Mouse (Mus musculus): ENCODE data around the gene Ndufa6. TPM values are rescaled to one million over a fixed set of nuclear protein-coding genes. Genes with fewer than 3 reads are reported as not detected.
"Not testable (repeated sequence)": the region's sequence is repeated elsewhere in the genome, so short reads cannot be mapped to it uniquely, and the experiment has no call there.

Gene Ndufa6
- 100 to 1,000 TPM; 481 to 494 TPM for total RNA-seq (2021)
- long read RNA-seq, experiment 1, transcript Ndufa6-205 (2 exons, 382 nt), result minor isoform, 5 of 481 reads
- long read RNA-seq, experiment 1, transcript Ndufa6-201 (3 exons, 590 nt), result major isoform, 455 of 481 reads
- long read RNA-seq, experiment 1, transcript Ndufa6-206 (2 exons, 440 nt), result minor isoform, 10 of 481 reads
- long read RNA-seq, experiment 1, partial matches to known transcripts, result 6 of 481 reads
- long read RNA-seq, experiment 1, other reads (novel, unspliced or antisense), result 5 of 481 reads
- long read RNA-seq, experiment 2, transcript Ndufa6-206 (2 exons, 440 nt), result minor isoform, 8 of 406 reads
- long read RNA-seq, experiment 2, transcript Ndufa6-201 (3 exons, 590 nt), result major isoform, 387 of 406 reads
- long read RNA-seq, experiment 2, partial matches to known transcripts, result 0 of 406 reads
- long read RNA-seq, experiment 2, other reads (novel, unspliced or antisense), result 8 of 406 reads

DNA sequence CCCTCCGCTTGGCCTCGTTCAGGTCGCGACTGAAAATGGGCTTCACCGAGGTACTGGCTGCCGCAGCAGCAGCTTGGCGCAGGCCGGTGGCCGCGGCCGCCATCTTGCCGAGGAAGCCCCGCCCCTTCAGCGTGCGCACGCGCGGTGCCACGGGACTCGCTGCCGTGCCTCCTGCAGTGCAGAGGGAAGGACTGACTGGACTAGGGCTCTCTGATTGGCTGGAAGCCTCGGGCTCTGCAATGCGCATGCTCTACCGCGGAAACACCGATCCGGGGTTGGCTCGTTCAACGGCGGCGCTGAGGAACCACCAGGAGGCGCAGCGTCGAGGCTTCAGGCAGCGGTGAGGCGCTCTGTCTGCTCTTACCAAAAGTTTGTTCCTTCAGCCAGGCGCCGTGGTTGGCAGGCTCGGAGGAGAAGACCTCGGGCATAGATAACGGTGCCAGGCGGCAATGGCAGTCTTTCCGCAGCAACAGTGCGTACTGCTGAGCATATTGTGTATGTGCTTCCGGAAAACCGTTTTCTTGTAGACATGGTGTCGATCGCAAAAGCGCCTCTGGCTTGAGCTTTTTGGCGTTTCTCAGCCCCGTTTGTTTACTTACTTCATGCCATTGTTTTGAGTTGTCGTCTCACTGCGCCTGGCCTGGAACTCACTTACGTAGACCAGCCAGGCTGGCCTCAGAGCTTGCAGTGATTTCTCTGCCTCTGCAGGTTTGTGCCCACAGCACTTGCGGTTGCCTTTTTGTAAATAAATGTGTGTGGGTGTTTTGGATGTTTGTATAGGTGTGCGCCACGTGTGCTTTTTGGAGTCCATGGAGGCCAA lies at the start of gene Ndufa6:
Ndufa6 (minus strand) TSS at position 197 of the 820 bp plus-strand sequence.
- DNase-seq (ENCODE audit: low spot score), result peak; percentile 98

DNA sequence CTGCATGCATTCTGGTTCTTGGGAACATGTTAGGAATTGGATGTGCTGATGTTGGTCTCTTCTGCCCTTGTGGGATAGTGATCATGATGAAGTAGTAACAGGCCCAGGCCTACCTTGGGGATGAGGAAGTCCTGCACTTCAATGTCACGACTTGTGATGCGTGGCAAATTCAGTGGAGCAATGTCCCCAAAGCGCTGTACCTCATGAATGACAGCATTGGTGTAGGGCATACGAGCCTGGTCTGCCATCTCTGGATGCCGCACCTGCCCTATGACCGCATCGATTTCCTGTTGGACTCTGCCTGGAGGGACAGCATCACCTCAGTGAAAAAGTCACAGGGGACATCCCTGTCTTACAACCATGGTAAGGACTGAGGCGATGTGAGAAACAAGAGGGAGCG lies 49.5 kb upstream of the Ndufa6 start:
- no peak for DNase-seq (ENCODE audit: low spot score)

DNA sequence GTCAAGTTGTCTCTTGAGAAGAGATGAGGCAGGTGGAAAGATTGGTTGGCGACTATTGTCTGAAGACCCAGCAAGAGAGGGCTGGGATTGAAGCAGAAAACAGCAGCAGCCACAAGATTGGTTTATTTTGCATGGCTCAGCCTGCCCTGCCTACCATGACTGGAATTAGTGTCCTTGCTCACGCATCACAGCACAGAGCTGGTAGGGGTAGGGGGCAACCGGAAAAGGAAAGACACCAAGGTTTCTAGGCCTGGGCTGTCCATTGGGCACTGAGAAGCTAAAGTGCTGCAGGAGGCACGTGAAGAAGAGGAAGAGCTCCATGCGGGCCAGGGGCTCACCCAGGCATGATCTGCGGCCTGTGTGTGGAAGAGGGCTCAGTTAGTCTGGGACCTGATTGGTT lies 48.6 kb upstream of the Ndufa6 start:
- no peak for DNase-seq (ENCODE audit: low spot score)

DNA sequence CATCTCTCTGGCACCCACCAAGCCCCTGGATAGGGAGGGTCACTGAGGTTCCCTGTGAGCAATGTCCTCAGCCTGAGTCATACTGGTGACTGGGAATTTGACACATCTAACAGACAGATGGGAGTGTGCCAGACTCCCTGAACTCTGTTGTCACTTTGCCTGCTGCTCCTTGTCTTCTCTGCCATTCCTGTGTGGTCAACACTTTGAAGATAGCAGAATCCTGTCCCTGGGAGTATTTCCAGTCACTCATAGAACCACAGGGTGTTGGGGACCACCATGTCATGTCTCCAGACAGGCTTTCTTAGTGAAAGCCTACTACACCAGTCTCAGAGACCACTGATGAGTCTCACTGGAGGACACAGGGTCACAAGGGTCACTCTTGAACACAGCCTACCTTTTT lies 48.0 kb upstream of the Ndufa6 start:
- no peak for DNase-seq (ENCODE audit: low spot score)

DNA sequence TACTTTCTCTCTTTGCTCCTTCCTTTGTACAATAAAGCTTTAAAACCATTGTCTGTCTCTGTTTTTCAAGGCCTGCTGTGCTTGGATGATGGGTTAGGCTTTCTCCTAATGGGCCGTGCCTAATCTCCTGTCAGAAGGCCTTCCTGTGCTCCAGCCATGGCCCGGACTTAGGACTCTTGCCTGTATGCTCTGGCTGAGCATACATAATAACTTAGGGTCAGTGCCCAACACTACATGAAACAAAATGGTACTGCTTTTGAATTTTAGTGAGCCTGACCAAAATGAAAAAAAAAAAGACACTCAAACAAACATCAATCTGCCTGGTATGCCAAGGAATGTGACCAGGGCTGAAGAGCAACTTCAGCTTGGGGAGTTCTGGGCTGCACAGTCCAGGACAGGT lies 47.4 kb upstream of the Ndufa6 start:
- DNase-seq (ENCODE audit: low spot score), result no peak

DNA sequence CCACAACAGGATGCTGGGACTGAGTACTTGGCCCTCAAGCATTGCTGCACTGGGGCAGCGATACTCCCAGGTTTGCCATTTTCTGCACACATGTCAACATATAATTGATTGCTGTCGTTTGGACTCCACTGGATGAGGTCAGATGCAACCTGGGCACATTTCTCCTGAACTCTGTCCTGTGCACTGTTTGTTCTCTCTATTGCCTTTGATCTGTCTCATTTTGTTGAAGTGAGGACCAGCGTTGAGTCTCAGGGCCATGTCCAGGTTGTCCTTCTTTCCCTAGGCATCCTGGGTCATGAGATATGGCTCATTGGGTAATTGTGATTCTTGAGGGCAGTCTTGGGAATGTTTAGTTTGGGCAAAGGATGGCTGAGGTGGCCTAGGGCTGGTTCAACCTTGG lies 41.8 kb upstream of the Ndufa6 start:
- DNase-seq (ENCODE audit: low spot score), result not testable (repeated sequence)

DNA sequence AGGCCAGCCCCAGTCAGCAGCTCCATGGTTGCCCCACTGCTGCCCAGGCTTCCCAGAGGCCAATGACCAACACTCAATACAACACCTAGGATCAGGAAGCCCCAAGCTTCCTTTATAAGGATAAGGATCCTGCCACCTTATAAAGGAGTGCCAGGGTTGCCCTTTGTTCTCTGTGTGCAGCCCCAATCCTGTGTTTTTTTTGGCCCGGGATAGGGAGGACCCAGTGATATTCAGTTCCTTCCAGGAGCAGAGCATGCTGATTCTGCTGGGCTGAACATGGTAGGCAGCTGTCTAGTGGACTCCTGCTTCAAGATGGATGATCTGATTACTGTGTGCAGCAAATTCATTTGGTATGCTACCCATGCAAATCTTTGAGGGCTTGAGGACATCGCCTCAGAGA lies 39.8 kb upstream of the Ndufa6 start, which contains the start of gene Cyp2d11:
Cyp2d11 (minus strand) TSS at position 101 of the 400 bp plus-strand sequence.
- not testable (repeated sequence) for DNase-seq (ENCODE audit: low spot score)

DNA sequence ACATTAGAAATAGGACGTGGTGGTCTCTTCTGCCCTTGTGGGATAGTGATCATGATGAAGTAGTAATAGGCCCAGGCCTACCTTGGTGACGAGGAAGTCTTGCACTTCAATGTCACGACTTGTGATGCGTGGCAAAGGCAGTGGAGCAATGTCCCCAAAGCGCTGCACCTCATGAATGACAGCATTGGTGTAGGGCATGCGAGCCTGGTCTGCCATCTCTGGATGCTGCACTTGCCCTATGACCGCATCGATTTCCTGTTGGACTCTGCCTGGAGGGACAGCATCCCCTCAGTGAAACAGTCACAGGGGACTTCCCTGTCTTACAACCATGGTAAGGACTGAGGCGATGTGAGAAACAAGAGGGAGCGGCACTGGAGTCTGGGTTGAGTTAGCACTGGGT lies 35.8 kb upstream of the Ndufa6 start:
- DNase-seq (ENCODE audit: low spot score), result not testable (repeated sequence)

DNA sequence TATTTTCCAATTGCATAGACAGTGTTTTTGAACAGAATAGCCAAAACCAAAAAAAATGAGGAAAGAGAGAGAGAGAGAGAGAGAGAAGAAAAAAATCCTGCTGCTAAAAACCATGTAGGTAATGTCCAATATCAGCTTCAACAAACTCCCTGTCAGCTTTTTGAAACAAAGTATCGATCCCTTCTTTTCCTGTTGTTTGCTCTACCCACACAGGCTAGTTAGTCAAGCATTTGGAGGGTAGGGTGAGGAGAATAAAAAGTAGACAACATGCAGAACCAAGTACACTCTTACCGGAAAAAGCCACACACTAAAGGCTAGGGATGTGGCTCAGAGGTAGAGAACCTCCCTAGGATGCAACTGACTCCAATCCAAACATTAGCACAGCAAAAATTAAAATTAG lies 31.6 kb upstream of the Ndufa6 start:
- no peak for DNase-seq (ENCODE audit: low spot score)

DNA sequence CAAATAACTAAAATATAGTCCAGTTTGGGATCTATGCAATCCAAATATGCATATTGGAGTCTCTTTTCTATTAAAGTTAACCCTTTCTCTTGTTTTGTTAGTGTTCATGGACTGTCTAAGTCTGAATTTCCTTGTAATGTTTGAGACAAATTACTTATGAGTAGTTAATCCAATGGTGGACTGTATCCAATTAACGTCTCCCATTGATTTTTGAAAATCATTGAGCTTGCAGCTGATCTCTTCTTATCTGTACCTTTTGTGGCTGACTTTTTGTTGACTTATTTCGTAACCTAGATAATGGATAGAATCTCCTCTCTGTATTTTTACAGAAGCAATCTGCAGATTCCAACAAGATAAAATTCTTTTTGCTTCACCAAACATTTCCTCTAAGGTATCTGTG lies 28.3 kb upstream of the Ndufa6 start:
- DNase-seq (ENCODE audit: low spot score), result no peak

DNA sequence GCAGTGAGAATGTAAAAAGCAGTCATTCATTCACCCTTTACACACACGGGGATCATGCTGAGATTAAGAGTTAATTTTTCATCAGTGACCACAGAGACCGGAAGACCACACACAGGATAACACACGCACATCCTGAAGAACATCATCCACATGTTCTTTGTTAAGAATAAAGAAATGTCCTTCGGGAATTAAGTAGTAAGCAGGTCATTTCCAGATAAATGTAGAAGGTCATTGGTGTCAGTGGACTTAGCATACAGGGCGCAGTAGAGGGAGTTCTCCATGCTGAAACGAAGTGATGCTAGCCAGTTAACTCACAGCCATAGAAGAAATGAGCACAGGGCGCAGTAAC lies 26.6 kb upstream of the Ndufa6 start:
- DNase-seq (ENCODE audit: low spot score), result no peak

DNA sequence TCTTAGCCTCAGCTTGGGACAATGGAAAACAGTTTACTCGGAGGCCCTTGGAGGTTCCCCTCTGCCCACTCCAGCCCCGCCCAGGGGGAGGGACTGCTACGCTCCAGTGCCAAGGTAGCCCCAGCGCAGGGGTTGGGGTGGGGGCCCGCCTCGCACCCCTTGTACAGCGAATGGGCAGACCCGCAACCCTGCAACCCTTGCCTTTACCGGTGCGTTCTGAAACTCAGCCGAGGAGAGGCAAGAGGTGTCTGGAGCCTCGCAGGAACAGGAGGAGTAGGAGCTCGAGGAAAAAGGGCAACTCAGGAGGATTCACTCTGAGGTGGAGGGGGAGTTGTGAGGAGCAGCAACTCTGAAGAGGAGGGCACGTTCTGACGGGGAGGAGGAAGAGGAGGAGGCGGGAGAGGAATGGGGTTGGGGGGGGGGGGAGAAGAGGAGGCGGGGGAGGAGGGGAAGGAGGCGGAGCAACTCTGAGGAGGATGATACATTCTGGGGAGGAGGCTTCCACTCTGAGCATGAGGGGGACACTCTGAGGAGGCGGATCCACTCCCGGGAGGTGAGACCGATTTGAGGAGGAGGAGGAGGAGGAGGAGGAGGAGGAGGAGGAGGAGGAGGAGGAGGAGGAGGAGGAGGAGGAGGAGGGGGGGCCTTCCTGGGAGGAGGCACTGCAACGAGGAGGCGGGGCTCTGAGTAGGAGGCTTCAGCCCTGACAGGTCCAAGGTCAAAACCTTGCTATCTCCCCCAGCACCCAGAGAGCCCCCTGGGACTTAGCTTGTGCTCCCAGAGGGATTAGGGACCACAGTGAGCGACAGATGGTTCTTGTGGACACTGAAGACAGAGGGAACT lies 26.0 kb upstream of the Ndufa6 start, which contains the start of gene Cyp2d22:
Cyp2d22 (minus strand) TSS at position 390 of the 843 bp plus-strand sequence.
- DNase-seq (ENCODE audit: low spot score), result peak; percentile 60

DNA sequence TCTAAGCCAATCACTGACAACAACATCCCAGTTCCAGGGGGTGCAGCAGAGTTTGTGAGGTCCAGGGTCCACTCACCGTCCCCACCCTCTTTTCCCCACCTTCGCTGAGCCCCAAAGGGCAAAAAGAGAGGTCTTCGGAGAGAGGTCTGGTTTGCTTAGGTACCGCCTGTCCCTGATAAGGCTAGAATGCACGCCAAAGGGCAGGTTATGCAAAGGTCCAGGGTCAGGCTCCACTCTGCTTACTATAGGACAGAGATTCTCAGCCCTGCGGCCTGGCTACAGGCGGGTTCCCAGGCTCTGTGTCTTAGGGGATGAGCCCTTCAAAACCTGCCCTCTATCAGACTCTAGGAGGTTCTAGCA lies 25.4 kb upstream of the Ndufa6 start:
- DNase-seq (ENCODE audit: low spot score), result no peak

DNA sequence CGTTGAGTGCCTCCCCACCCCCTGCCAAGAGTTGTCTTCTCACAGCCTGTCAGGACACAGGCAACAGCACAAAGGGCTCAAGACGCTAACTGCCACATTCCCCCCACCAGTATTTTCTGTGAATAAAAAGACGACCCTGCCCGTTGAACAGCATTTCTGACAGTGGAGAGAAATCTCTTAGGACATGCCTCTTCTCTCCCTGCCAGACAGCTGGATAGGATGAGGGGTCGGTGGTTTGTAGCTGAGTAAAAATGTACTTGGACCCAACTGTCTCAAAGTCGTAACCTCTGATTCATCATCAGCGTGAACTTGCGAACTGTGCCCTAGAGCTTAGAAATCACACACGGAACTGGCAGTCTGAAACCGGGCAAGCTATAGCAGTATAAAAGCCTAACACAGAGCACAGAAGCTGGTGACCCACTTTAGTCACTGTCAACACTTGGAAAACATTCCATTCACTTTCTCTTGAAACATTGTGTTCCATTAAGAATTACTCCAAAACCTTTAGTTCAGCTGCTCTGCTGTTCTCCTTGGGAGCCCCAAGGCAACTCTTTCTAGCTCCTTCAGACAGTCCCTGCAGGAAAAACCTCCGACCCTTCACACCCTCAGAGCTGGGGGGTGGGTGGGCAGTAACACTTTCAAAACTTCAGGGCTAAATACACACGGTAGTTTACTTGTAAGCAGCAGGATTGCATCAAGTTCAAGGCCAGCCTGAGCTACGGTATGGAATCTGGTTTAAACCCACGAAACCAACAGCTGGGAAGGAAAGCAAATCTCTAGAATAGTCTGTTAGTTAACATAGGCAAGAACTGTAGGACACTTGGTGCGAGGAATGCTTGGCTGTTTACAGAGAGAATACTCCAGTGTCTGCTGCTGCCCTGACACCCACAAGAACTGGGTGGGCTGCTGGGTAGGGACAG lies 24.4 kb upstream of the Ndufa6 start:
- no peak for DNase-seq (ENCODE audit: low spot score)

DNA sequence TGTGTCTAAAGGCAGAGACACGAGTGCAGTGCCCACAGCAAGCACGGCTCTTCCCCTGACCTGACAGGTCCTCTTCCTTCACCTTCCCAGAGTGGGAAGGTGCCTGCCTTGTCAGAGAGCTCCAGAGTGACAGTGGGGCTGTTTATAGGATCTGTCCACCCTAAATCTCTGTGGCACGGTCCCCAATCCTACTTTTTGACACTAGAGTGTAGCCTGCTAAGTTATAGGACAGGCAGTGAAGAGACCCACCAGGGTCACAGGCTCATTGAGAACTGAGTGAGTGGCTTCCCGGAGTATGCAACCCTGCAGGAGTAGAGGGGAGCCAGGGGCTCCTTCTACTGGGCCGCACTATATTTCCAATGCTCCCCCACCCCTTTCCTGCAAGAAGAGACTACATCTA lies 23.6 kb upstream of the Ndufa6 start:
- DNase-seq (ENCODE audit: low spot score), result no peak

DNA sequence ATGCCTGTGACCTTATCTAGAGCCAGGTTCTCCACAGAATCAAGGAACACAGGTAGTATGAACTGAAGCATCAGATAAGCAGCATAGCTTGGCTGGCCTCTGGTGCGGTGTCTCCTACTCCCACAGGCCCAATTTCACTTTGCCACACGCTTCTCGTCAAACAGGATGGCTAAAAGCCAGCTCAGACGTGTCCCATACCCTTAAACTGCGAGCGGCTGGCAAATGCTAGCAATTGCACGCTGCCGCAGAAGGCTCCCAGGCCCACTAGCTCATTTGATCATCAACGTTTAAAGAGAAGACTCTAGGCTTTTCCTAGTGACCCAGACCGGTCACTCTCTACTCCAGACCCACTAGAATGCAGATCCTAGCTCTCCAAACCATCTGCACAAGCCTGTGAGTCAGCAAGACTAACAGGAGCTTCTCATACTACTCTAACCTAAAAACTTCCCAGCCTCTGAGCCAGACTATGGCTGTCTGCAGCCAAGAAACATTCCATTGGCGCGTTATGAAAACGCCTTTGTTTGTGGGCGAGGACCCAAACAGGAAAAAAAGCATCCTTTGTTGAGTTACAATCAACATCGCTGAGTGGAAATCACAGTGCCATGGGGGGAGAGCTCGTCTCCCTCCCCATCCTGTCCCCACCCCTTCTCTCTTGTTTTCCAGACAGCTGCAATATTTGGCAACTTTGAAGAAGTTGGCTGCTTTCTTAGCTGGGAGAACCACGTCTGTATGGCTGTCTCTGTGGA lies 22.4 kb upstream of the Ndufa6 start:
- DNase-seq (ENCODE audit: low spot score), result peak; percentile 82

DNA sequence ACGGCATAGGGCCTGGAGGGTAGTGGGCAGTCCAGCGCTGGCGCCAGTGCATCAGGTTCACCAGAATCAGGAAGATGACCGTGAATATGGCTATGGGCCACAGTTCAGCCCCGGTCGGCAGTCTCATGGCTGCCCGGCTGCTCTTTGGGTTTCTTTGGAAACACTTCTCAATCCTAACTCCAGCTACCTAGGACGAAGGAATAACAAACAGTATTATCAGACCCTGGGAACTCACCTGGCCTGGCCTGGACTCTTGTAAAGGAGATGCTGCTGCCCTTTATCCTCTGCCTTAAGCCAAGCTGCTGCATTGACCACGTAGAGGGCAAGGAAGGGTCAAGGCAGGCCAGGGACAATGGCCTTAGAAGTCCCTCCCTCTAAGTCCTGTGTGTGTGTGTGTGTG lies 21.7 kb upstream of the Ndufa6 start:
- DNase-seq (ENCODE audit: low spot score), result no peak

DNA sequence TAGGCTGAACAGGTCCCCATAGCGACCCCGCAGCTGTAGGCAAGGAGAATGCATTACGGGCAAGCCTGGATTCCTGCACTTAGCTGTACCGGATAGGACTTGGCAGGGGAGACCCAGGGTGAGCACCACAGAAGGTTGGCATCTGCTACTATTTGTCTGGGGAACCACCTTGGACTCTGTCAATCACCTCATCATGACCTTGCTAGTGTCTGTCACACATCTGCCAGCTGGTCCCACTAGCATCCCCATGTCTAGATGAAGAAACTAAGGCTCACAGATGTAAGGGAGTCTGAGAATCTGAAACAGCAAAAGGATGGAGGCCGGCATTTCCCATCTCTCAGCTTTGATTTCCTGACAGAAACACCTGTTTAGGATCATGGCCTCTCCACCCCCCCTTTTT lies 20.3 kb upstream of the Ndufa6 start:
- no peak for DNase-seq (ENCODE audit: low spot score)

DNA sequence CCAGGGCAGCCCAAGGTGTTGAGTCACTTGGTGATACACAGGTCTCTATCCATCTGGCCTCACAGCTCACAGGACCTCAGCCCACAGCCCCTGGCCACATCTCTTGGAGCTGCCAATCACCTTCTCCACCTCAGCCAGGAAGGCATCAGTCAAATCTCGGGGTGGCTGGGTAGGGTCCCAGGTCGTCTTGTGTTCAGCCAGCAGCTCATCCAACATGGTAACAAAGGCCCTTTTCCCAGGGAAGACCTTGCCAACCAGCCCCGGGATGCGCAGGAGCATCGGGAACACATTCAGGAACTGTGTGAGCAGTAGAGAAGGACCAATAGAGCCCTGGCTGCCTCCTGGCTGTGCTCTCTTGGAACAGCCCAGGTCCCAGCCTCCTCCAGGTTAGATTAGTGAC lies 18.9 kb upstream of the Ndufa6 start:
- DNase-seq (ENCODE audit: low spot score), result no peak

DNA sequence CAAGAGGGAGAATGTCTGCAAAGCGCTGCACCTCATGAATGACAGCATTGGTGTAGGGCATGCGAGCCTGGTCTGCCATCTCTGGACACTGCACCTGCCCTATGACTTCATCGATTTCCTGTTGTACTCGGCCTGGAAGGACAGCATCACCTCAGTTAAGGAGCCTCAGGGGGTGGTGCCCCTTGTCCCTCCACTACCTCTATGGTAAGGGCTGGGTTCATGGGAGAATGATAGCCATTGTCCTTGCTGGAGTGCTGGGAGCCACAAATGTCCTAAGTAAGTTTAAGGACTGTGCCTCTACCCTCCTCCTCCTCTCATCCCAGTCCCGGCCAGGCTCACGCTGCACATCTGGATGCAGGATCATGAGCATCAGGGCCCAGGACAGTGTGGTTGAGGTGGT lies 18.3 kb upstream of the Ndufa6 start:
- DNase-seq (ENCODE audit: low spot score), result no peak

Data from gastrocnemius, adult 18-20 months (tissue).